Mouse (Mus musculus) stomach, embryonic 16.5 days (tissue): ENCODE data around the gene Tmem237. TPM values are rescaled to one million over a fixed set of nuclear protein-coding genes. Genes with fewer than 3 reads are reported as not detected.

Experiments used
- ATAC-seq: fragments of 200-750 bp; cut with Nextera tagmentation; 2 replicates; pipeline ENCODE4 v1.8.0; 2017; ENCODE audit warnings: moderate number of reproducible peaks, moderate TSS enrichment; ENCODE audit not compliant: insufficient read depth, low FRiP score
- H3K27ac ChIP-seq: fragments of 300-500 bp; sonication (generic); 2 replicates; pipeline ENCODE4 v1.5.1; 2014; ENCODE audit warnings: low read length
- H3K27me3 ChIP-seq: fragments of 300-500 bp; sonication (generic); 2 replicates; pipeline ENCODE4 v1.6.1; 2014; ENCODE audit warnings: low read length, control low read depth, mixed read lengths; ENCODE audit not compliant: control insufficient read depth, insufficient read depth
- H3K36me3 ChIP-seq: fragments of 300-500 bp; sonication (generic); 2 replicates; pipeline ENCODE4 v1.6.1; 2014; ENCODE audit warnings: low read length; ENCODE audit not compliant: control insufficient read depth, insufficient read depth
- H3K4me1 ChIP-seq: fragments of 300-500 bp; sonication (generic); 2 replicates; pipeline ENCODE4 v1.6.1; 2014; ENCODE audit warnings: low read length, control low read depth, mixed read lengths; ENCODE audit not compliant: control insufficient read depth, insufficient read depth
- H3K4me2 ChIP-seq: fragments of 300-500 bp; sonication (generic); 2 replicates; pipeline ENCODE4 v1.6.1; 2014; ENCODE audit warnings: low read depth, low read length, mixed read lengths
- H3K4me3 ChIP-seq: fragments of 300-500 bp; sonication (generic); replicated peaks from 2 replicates; pipeline ENCODE4 v1.5.1; 2014; ENCODE audit warnings: mild to moderate bottlenecking, low read length
- H3K9ac ChIP-seq: fragments of 300-500 bp; sonication (generic); 2 replicates; pipeline ENCODE4 v1.6.1; 2014; ENCODE audit warnings: low read length
- H3K9me3 ChIP-seq: fragments of 300-500 bp; sonication (generic); replicated peaks from 2 replicates; pipeline ENCODE4 v1.6.1; 2016; ENCODE audit warnings: low read length, control low read depth; ENCODE audit not compliant: control insufficient read depth
- WGBS: fragments of 180-500 bp; shearing (Covaris S2); extraction: QIAGEN DNeasy Blood & Tissue Kit; methylation state at CpG from one replicate; pipeline ENCODE4 v1.1.7; 2014; 5-methylcytosine and 5-hydroxymethylcytosine counted together
- polyA plus RNA-seq: library from polyadenylated mRNA; unstranded; fragments of >200 nt; fragmentation: Nextera tagmentation; extraction: Ambion mirVana; gene quantifications from 2 replicates; pipeline ENCODE4 v1.2.1, GENCODE M21; 2015

Gene Tmem237
- polyA plus RNA-seq, 1 experiment from 2014 or later: 28.6 TPM

DNA sequence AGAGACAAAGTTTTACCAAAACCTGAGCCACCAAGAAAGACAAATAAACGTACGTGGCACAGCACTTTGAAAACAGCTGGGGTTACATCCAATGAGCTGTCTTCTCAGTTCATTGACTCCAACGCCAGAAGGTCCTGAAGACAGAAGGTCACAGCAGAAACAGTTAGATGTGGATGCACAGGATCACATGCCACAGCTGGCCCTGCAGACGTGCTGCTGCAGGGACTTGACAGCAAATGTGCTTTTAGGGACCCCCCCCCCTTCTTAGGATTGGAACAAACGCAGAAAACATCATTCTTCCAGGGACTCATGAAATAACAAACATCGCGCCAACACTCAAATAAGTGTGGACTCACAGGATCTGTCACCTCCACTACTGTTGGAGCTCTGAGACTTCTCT, 8.7 kb upstream of the Tmem237 start:
- H3K4me3 ChIP-seq: no peak overlapping the region
- no peak for ATAC-seq
- no peak overlapping the region for H3K27ac ChIP-seq
- H3K4me2 ChIP-seq: no peak overlapping the region
- no peaks in the 10 kb centered on the region for H3K36me3 ChIP-seq
- H3K9me3 ChIP-seq: no peaks in the 10 kb centered on the region
- 65% methylated on average over 7 of the region's 7 CpGs for WGBS
- no peaks in the 10 kb centered on the region for H3K27me3 ChIP-seq
- no peaks in the 10 kb centered on the region for H3K4me1 ChIP-seq
- H3K9ac ChIP-seq: no peak overlapping the region

DNA sequence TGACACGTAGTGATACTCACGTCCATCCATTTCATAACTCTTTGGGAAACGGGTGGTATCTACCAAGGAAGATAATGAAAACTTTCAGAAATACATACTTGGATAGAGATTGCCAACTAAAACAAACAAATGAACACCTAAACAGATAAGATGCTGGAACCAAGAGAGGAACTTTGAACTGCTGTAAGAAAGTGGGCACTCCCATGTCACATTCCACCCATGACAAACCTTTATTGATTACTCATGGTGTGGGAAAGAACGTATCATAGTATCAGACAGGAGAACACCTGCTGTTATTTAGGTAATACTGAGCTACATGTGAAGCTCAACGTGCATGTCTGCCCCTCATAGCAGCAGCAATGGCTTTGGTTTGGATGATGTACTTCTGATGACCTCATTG, 5.3 kb upstream of the Tmem237 start:
- Histone ChIP-seq H3K36me3 (no peaks in the 10 kb centered on the region), H3K4me2 (no peak overlapping the region), H3K9ac (no peak overlapping the region), H3K9me3 (no peaks in the 10 kb centered on the region), H3K27me3 (no peaks in the 10 kb centered on the region), H3K4me1 (no peaks in the 10 kb centered on the region), H3K27ac (no peak overlapping the region), H3K4me3 (no peak overlapping the region)
- no peak for ATAC-seq
- 58% methylated on average over 5 of the region's 5 CpGs for WGBS

GRCm38 (mm10) chr1:59110524-59110923, 9.7 kb downstream of the Tmem237 start:
- H3K9me3 ChIP-seq: no peaks in the 10 kb centered on the region
- H3K27ac ChIP-seq: no peak overlapping the region
- ATAC-seq: no peak
- no peak overlapping the region for H3K9ac ChIP-seq
- no peaks in the 10 kb centered on the region for H3K36me3 ChIP-seq
- 75% methylated on average over 8 of the region's 8 CpGs for WGBS
- no peak overlapping the region for H3K4me2 ChIP-seq
- no peaks in the 10 kb centered on the region for H3K27me3 ChIP-seq
- H3K4me1 ChIP-seq: no peaks in the 10 kb centered on the region
- H3K4me3 ChIP-seq: no peak overlapping the region

- Histone ChIP-seq H3K9ac (no peak overlapping the region), H3K36me3 (no peaks in the 10 kb centered on the region), H3K9me3 (no peaks in the 10 kb centered on the region), H3K4me1 (no peaks in the 10 kb centered on the region), H3K4me3 (no peak overlapping the region), H3K27me3 (no peaks in the 10 kb centered on the region), H3K4me2 (no peak overlapping the region), H3K27ac (no peak overlapping the region)
- 89% methylated on average over 6 of the region's 6 CpGs for WGBS
- ATAC-seq: no peak
Measured at GRCm38 (mm10) chr1:59102071-59102470, 18.1 kb downstream of the Tmem237 start.

DNA sequence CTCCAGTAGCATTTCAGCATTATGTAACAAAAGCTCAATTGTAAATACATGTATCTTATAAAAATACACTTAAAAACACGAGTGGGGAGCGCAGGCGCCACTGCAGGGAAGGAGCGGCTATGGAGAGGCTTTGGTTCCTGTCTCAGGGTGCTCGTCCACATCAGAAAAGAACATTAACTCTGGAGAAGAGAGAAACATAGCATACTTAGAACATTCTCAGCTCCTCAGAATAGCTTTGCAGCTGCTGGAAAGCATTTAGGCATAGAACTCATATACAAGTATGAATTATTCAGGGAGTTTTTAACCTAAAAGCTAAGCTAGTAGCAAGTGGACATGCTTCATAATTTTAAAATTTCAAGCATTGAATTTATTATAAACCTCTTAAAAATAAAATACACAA, 19.2 kb downstream of the Tmem237 start:
- H3K9ac ChIP-seq: no peak overlapping the region
- H3K4me2 ChIP-seq: no peak overlapping the region
- no peak overlapping the region for H3K27ac ChIP-seq
- H3K27me3 ChIP-seq: no peaks in the 10 kb centered on the region
- no peaks in the 10 kb centered on the region for H3K4me1 ChIP-seq
- ATAC-seq: no peak
- H3K9me3 ChIP-seq: no peaks in the 10 kb centered on the region
- H3K4me3 ChIP-seq: no peak overlapping the region
- 91% methylated on average over 5 of the region's 5 CpGs for WGBS
- no peaks in the 10 kb centered on the region for H3K36me3 ChIP-seq

- no peak for ATAC-seq
- Histone ChIP-seq H3K4me3 (no peak within 1 kb of the TSS), H3K27ac (no peak within 1 kb of the TSS), H3K36me3 (no peaks in the 10 kb centered on the region), H3K9me3 (no peaks in the 10 kb centered on the region), H3K27me3 (no peaks in the 10 kb centered on the region), H3K4me2 (no peak within 1 kb of the TSS), H3K9ac (no peak within 1 kb of the TSS), H3K4me1 (no peaks in the 10 kb centered on the region)
- WGBS: 87% methylated on average over 19 of the region's 19 CpGs
Measured at GRCm38 (mm10) chr1:59094705-59095104, 25.5 kb downstream of the Tmem237 start, which contains the start of gene C2cd6. Gene C2cd6, minus strand, starts transcription at chr1:59094900.

- Histone ChIP-seq H3K4me2 (no peak overlapping the region), H3K36me3 (no peaks in the 10 kb centered on the region), H3K9ac (no peak overlapping the region), H3K27me3 (no peaks in the 10 kb centered on the region), H3K4me1 (no peaks in the 10 kb centered on the region), H3K9me3 (no peaks in the 10 kb centered on the region), H3K4me3 (no peak overlapping the region), H3K27ac (no peak overlapping the region)
- peak; percentile 13; the same call in 1 of the 2 replicates for ATAC-seq
- WGBS: 30% methylated on average over 3 of the region's 3 CpGs
Measured at GRCm38 (mm10) chr1:59070867-59071266, 49.3 kb downstream of the Tmem237 start.

GRCm38 (mm10) chr1:59067976-59068375, 52.2 kb downstream of the Tmem237 start:
- Histone ChIP-seq H3K36me3 (no peaks in the 10 kb centered on the region), H3K9ac (no peak overlapping the region), H3K9me3 (no peaks in the 10 kb centered on the region), H3K27me3 (no peaks in the 10 kb centered on the region), H3K4me3 (no peak overlapping the region), H3K27ac (no peak overlapping the region), H3K4me1 (no peaks in the 10 kb centered on the region), H3K4me2 (no peak overlapping the region)
- no peak; the same call in 1 of the 2 replicates for ATAC-seq
- 4% methylated on average over 3 of the region's 3 CpGs for WGBS

DNA sequence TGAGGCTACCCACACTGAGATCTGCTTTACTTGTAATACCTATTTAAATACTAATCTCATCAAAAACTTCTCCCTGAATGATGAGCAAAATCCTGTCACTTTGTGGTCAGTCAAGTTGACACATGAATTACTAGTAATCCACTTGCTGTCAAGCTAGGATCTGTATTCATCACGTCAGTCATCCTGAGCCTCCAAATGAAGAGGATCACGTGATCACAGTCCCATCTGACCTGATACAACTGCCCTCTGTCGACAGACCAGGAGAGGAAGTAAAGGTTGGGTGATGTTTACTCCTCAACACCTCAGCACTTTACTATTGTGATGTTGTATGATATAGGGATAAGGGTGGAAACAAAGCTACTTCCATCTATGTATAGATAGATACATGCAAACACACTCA, 56.5 kb downstream of the Tmem237 start:
- no peaks in the 10 kb centered on the region for H3K27me3 ChIP-seq
- H3K9me3 ChIP-seq: no peaks in the 10 kb centered on the region
- no peak overlapping the region for H3K27ac ChIP-seq
- no peaks in the 10 kb centered on the region for H3K4me1 ChIP-seq
- 50% methylated on average over 3 of the region's 3 CpGs for WGBS
- ATAC-seq: no peak
- H3K9ac ChIP-seq: no peak overlapping the region
- no peaks in the 10 kb centered on the region for H3K36me3 ChIP-seq
- H3K4me2 ChIP-seq: no peak overlapping the region
- no peak overlapping the region for H3K4me3 ChIP-seq

- Histone ChIP-seq H3K4me1 (no peaks in the 10 kb centered on the region), H3K4me3 (no peak overlapping the region), H3K4me2 (no peak overlapping the region), H3K27me3 (no peaks in the 10 kb centered on the region), H3K27ac (no peak overlapping the region), H3K9ac (no peak overlapping the region), H3K9me3 (no peaks in the 10 kb centered on the region), H3K36me3 (no peaks in the 10 kb centered on the region)
- ATAC-seq: no peak
- 57% methylated on average over 2 of the region's 2 CpGs for WGBS
Measured at GRCm38 (mm10) chr1:59056955-59057354, 63.3 kb downstream of the Tmem237 start.
